Mouse (Mus musculus): ENCODE results near the gene Plod3. TPM values are rescaled to one million over a fixed set of nuclear protein-coding genes. Genes with fewer than 3 reads are reported as not detected.
"Not testable (repeated sequence)": the region's sequence is repeated elsewhere in the genome, so short reads cannot be mapped to it uniquely, and the experiment has no call there.

The Plod3 gene
- polyA plus RNA-seq (2014; fragmentation: Nextera tagmentation; extraction: Ambion mirVana), result 33.0 and 36.4 TPM in 2 replicates

- Histone ChIP-seq H3K36me3 (ENCODE audit: control insufficient read depth, insufficient read depth, low read length) (peaks cover 17% of the 10 kb centered on the region), H3K4me1 (ENCODE audit: control insufficient read depth, insufficient read depth, low read length) (peaks cover 12% of the 10 kb centered on the region; the same call in 1 of the 2 replicates), H3K4me3 (ENCODE audit: low read depth, low read length) (peak within 1 kb of the TSS; percentile 82), H3K27me3 (ENCODE audit: control insufficient read depth, insufficient read depth, low read length) (no peaks in the 10 kb centered on the region), H3K4me2 (peak within 1 kb of the TSS; percentile 98), H3K9me3 (replicated peaks; ENCODE audit: control insufficient read depth, low read length) (no peaks in the 10 kb centered on the region), H3K9ac (ENCODE audit: low read depth, low read length) (peak within 1 kb of the TSS; percentile 85), H3K27ac (ENCODE audit: low read depth, low read length) (peak within 1 kb of the TSS; percentile 94)
- under 1% methylated on average over 26 of the region's 26 CpGs for WGBS (ENCODE audit: insufficient replicate concordance)
- peak; percentile 86 for ATAC-seq (replicated peaks; ENCODE audit: insufficient number of reproducible peaks, low FRiP score, low TSS enrichment)
Measured at GRCm38 (mm10) chr5:136986695-136987137, at the start of gene Plod3. Gene Plod3, plus strand, starts transcription at chr5:136987019.

DNA sequence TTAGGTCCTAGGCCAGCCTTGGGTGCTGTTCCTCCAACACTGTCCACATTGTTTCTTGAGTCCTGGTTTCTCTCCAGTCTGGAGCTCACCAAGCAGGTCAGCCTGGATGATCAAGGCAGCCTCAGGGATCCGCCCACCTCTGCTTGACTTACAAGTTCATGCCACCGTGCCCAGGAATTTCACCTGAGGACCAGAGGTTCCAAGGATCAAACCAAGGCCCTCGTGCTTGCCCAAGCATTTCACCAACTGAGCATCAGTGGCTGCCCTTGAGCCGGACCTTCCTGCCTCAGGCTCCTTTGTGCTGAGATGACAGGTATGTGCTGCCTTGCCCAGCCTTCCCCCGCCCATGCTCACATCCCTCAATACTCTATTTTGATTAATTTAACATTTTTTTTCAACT, 49.2 kb upstream of the Plod3 start:
- Histone ChIP-seq H3K9me3 (replicated peaks; ENCODE audit: control insufficient read depth, low read length) (no peaks in the 10 kb centered on the region), H3K27ac (ENCODE audit: low read depth, low read length) (no peak overlapping the region), H3K36me3 (ENCODE audit: control insufficient read depth, insufficient read depth, low read length) (no peaks in the 10 kb centered on the region), H3K27me3 (ENCODE audit: control insufficient read depth, insufficient read depth, low read length) (no peaks in the 10 kb centered on the region), H3K4me3 (ENCODE audit: low read depth, low read length) (no peak overlapping the region), H3K4me2 (no peak overlapping the region), H3K4me1 (ENCODE audit: control insufficient read depth, insufficient read depth, low read length) (peaks cover 3% of the 10 kb centered on the region), H3K9ac (ENCODE audit: low read depth, low read length) (no peak overlapping the region)
- 80% methylated on average over 5 of the region's 5 CpGs for WGBS (ENCODE audit: insufficient replicate concordance)
- no peak for ATAC-seq (replicated peaks; ENCODE audit: insufficient number of reproducible peaks, low FRiP score, low TSS enrichment)

GRCm38 (mm10) chr5:136939284-136939683, 47.5 kb upstream of the Plod3 start:
- peaks cover 7% of the 10 kb centered on the region for H3K4me1 ChIP-seq (ENCODE audit: control insufficient read depth, insufficient read depth, low read length)
- no peak overlapping the region for H3K9ac ChIP-seq (ENCODE audit: low read depth, low read length)
- WGBS (ENCODE audit: insufficient replicate concordance), result 61% methylated on average over 7 of the region's 7 CpGs
- no peaks in the 10 kb centered on the region for H3K9me3 ChIP-seq (replicated peaks; ENCODE audit: control insufficient read depth, low read length)
- no peak overlapping the region for H3K4me3 ChIP-seq (ENCODE audit: low read depth, low read length)
- no peak overlapping the region for H3K27ac ChIP-seq (ENCODE audit: low read depth, low read length)
- H3K4me2 ChIP-seq, result no peak overlapping the region
- ATAC-seq (replicated peaks; ENCODE audit: insufficient number of reproducible peaks, low FRiP score, low TSS enrichment), result no peak
- no peaks in the 10 kb centered on the region for H3K27me3 ChIP-seq (ENCODE audit: control insufficient read depth, insufficient read depth, low read length)
- no peaks in the 10 kb centered on the region for H3K36me3 ChIP-seq (ENCODE audit: control insufficient read depth, insufficient read depth, low read length)

DNA sequence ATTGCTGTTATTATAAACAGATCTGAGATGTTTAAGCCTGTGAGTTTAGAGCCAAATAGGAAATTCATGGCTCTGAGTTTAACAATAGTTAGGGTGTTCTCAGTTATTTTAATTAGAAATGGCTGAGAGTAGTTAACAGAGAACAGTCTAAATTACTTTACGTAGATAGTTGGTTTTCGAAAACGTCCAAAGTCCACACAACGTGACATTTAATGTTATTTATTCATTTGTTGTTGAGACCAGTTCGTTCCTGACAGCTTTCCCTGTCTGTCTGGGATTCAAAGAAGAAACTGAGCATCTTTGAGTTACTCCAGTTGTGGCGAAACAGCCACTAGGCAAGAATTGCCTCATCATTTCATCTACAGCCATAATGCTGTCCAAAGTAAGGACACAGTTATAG, 46.8 kb upstream of the Plod3 start:
- not testable (repeated sequence) for H3K36me3 ChIP-seq (ENCODE audit: control insufficient read depth, insufficient read depth, low read length); H3K27ac ChIP-seq (ENCODE audit: low read depth, low read length); H3K9ac ChIP-seq (ENCODE audit: low read depth, low read length); H3K4me2 ChIP-seq; H3K4me3 ChIP-seq (ENCODE audit: low read depth, low read length); ATAC-seq (replicated peaks; ENCODE audit: insufficient number of reproducible peaks, low FRiP score, low TSS enrichment); H3K9me3 ChIP-seq (replicated peaks; ENCODE audit: control insufficient read depth, low read length); H3K4me1 ChIP-seq (ENCODE audit: control insufficient read depth, insufficient read depth, low read length); H3K27me3 ChIP-seq (ENCODE audit: control insufficient read depth, insufficient read depth, low read length)
- WGBS (ENCODE audit: insufficient replicate concordance), result 74% methylated on average over 6 of the region's 6 CpGs

DNA sequence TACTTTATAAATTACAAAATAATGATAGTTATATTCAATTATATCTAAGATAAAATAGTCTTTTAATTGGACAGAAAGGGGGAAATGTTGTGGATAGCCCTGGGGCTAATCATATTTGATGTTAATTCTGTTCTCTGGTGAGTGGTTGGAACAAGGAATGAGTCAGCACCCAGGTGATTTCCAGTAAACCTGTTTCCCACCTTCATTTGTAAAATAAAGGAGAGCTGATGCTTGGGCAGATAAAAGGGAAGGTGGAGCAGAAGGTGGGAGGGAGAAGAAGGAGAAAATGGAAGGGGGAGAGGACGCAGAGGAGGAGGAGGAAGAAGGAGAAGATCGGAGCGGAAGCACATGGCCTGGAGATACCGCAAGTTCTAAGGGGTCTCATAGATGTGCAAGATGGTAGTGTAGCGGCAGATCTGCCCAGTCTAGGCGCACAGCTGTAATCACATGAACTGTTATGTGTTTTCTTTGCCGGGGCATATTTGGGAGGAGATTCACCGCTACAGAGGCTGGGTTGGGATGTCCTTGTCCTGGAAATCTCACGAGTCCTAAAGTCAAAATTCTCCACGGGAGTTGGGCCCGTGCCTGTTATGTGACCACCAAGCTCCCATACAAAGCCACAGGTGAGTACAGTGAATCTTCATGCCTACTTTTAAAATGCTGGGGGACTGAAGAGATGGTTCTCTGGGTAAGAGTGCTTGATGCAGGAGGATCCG, 45.8 kb upstream of the Plod3 start:
- WGBS (ENCODE audit: insufficient replicate concordance), result 73% methylated on average over 12 of the region's 12 CpGs
- no peak overlapping the region for H3K4me3 ChIP-seq (ENCODE audit: low read depth, low read length)
- H3K27me3 ChIP-seq (ENCODE audit: control insufficient read depth, insufficient read depth, low read length), result no peaks in the 10 kb centered on the region
- H3K4me1 ChIP-seq (ENCODE audit: control insufficient read depth, insufficient read depth, low read length), result peaks cover 7% of the 10 kb centered on the region
- H3K27ac ChIP-seq (ENCODE audit: low read depth, low read length), result no peak overlapping the region
- no peaks in the 10 kb centered on the region for H3K36me3 ChIP-seq (ENCODE audit: control insufficient read depth, insufficient read depth, low read length)
- no peak overlapping the region for H3K4me2 ChIP-seq
- no peaks in the 10 kb centered on the region for H3K9me3 ChIP-seq (replicated peaks; ENCODE audit: control insufficient read depth, low read length)
- H3K9ac ChIP-seq (ENCODE audit: low read depth, low read length), result no peak overlapping the region
- ATAC-seq (replicated peaks; ENCODE audit: insufficient number of reproducible peaks, low FRiP score, low TSS enrichment), result no peak

DNA sequence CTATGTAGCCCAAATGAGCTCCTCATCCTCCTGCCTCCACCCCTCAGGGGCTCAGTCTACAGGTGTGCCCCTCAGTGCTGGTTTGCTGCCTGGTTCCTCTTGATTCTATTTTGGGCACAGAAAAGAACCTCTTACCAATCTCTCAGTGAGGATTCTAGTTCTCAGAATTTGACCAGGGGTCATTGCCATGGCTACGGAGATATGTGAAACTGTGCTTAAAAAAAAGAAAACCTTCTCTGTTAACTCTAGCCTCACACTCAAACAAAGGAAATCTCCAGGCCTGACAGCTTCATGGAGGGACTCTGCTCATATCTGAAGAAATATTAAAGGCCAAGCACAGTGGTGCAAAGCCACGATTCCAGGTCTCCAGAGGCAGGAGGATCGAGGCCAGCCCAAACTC, 44.0 kb upstream of the Plod3 start:
- peaks cover 7% of the 10 kb centered on the region for H3K4me1 ChIP-seq (ENCODE audit: control insufficient read depth, insufficient read depth, low read length)
- H3K4me3 ChIP-seq (ENCODE audit: low read depth, low read length), result no peak overlapping the region
- H3K4me2 ChIP-seq, result no peak overlapping the region
- no peak overlapping the region for H3K9ac ChIP-seq (ENCODE audit: low read depth, low read length)
- no peak overlapping the region for H3K27ac ChIP-seq (ENCODE audit: low read depth, low read length)
- H3K36me3 ChIP-seq (ENCODE audit: control insufficient read depth, insufficient read depth, low read length), result no peaks in the 10 kb centered on the region
- H3K9me3 ChIP-seq (replicated peaks; ENCODE audit: control insufficient read depth, low read length), result no peaks in the 10 kb centered on the region
- H3K27me3 ChIP-seq (ENCODE audit: control insufficient read depth, insufficient read depth, low read length), result no peaks in the 10 kb centered on the region
- ATAC-seq (replicated peaks; ENCODE audit: insufficient number of reproducible peaks, low FRiP score, low TSS enrichment), result no peak
- WGBS (ENCODE audit: insufficient replicate concordance), result 74% methylated on average over 3 of the region's 3 CpGs

DNA sequence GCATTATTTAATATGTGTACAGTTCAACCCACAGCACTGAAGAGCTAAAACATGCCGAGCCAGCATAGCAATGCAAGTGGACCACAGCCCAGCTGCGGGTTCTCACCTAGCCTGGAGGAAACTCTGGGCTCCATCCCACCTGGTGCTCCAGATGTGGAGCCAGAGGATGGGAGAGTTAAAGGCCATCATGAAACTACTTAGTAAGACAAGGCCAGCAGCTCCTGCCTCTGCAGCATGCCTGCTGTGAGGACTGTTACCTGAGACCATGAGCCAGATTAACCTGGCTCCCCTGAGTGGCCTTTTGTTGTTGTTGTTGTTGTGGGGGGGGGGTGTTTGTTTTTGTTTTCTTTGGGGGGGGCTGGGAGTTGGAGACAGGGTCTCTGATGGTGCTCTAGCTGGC, 43.4 kb upstream of the Plod3 start:
- WGBS (ENCODE audit: insufficient replicate concordance), result 71% methylated on average over 2 of the region's 2 CpGs
- H3K27ac ChIP-seq (ENCODE audit: low read depth, low read length), result no peak overlapping the region
- H3K4me2 ChIP-seq, result no peak overlapping the region
- ATAC-seq (replicated peaks; ENCODE audit: insufficient number of reproducible peaks, low FRiP score, low TSS enrichment), result no peak
- peaks cover 7% of the 10 kb centered on the region for H3K4me1 ChIP-seq (ENCODE audit: control insufficient read depth, insufficient read depth, low read length)
- no peaks in the 10 kb centered on the region for H3K36me3 ChIP-seq (ENCODE audit: control insufficient read depth, insufficient read depth, low read length)
- H3K4me3 ChIP-seq (ENCODE audit: low read depth, low read length), result no peak overlapping the region
- H3K9ac ChIP-seq (ENCODE audit: low read depth, low read length), result no peak overlapping the region
- H3K27me3 ChIP-seq (ENCODE audit: control insufficient read depth, insufficient read depth, low read length), result no peaks in the 10 kb centered on the region
- no peaks in the 10 kb centered on the region for H3K9me3 ChIP-seq (replicated peaks; ENCODE audit: control insufficient read depth, low read length)

- Histone ChIP-seq H3K27ac (ENCODE audit: low read depth, low read length) (no peak overlapping the region), H3K36me3 (ENCODE audit: control insufficient read depth, insufficient read depth, low read length) (no peaks in the 10 kb centered on the region), H3K9me3 (replicated peaks; ENCODE audit: control insufficient read depth, low read length) (no peaks in the 10 kb centered on the region), H3K4me1 (ENCODE audit: control insufficient read depth, insufficient read depth, low read length) (peaks cover 7% of the 10 kb centered on the region), H3K27me3 (ENCODE audit: control insufficient read depth, insufficient read depth, low read length) (no peaks in the 10 kb centered on the region), H3K9ac (ENCODE audit: low read depth, low read length) (no peak overlapping the region), H3K4me3 (ENCODE audit: low read depth, low read length) (no peak overlapping the region), H3K4me2 (no peak overlapping the region)
- WGBS (ENCODE audit: insufficient replicate concordance), result 71% methylated on average over 12 of the region's 12 CpGs
- no peak for ATAC-seq (replicated peaks; ENCODE audit: insufficient number of reproducible peaks, low FRiP score, low TSS enrichment)
Measured at GRCm38 (mm10) chr5:136945084-136945483, 41.7 kb upstream of the Plod3 start.

GRCm38 (mm10) chr5:136947874-136948273, 38.9 kb upstream of the Plod3 start:
- Histone ChIP-seq H3K4me3 (ENCODE audit: low read depth, low read length) (no peak overlapping the region), H3K27me3 (ENCODE audit: control insufficient read depth, insufficient read depth, low read length) (no peaks in the 10 kb centered on the region), H3K4me1 (ENCODE audit: control insufficient read depth, insufficient read depth, low read length) (peaks cover 1% of the 10 kb centered on the region), H3K9ac (ENCODE audit: low read depth, low read length) (no peak overlapping the region), H3K27ac (ENCODE audit: low read depth, low read length) (no peak overlapping the region), H3K9me3 (replicated peaks; ENCODE audit: control insufficient read depth, low read length) (no peaks in the 10 kb centered on the region), H3K4me2 (no peak overlapping the region), H3K36me3 (ENCODE audit: control insufficient read depth, insufficient read depth, low read length) (no peaks in the 10 kb centered on the region)
- ATAC-seq (replicated peaks; ENCODE audit: insufficient number of reproducible peaks, low FRiP score, low TSS enrichment), result no peak

Measured in heart, embryonic 11.5 days (tissue).